Mouse (Mus musculus) forebrain, embryonic 16.5 days (tissue): ENCODE data around the gene Gm37240. TPM values are rescaled to one million over a fixed set of nuclear protein-coding genes. Genes with fewer than 3 reads are reported as not detected.

ENCODE experiments used
- ATAC-seq: fragments of 200-750 bp; cut with Nextera tagmentation; 2 replicates; pipeline ENCODE4 v1.8.0; 2017; ENCODE audit warnings: mild to moderate bottlenecking, moderate library complexity
- H3K27ac ChIP-seq: fragments of 300-500 bp; sonication (generic); 2 replicates; pipeline ENCODE4 v1.5.1; 2014; ENCODE audit warnings: low read length, control low read depth
- H3K27me3 ChIP-seq: fragments of 300-500 bp; sonication (generic); replicated peaks from 2 replicates; pipeline ENCODE4 v1.6.1; 2014; ENCODE audit warnings: low read length; ENCODE audit not compliant: control insufficient read depth, insufficient read depth
- H3K36me3 ChIP-seq: fragments of 300-500 bp; sonication (generic); 2 replicates; pipeline ENCODE4 v1.6.1; 2014; ENCODE audit not compliant: control insufficient read depth, insufficient read depth
- H3K4me1 ChIP-seq: fragments of 300-500 bp; sonication (generic); replicated peaks from 2 replicates; pipeline ENCODE4 v1.6.1; 2014; ENCODE audit warnings: low read length; ENCODE audit not compliant: control insufficient read depth, insufficient read depth
- H3K4me2 ChIP-seq: fragments of 300-500 bp; sonication (generic); 2 replicates; pipeline ENCODE4 v1.6.1; 2014; ENCODE audit warnings: mild to moderate bottlenecking, low read length, control low read depth
- H3K4me3 ChIP-seq: fragments of 300-500 bp; sonication (generic); replicated peaks from 2 replicates; pipeline ENCODE4 v1.5.1; 2014; ENCODE audit warnings: mild to moderate bottlenecking, low read length, control low read depth
- H3K9ac ChIP-seq: fragments of 300-500 bp; sonication (generic); replicated peaks from 2 replicates; pipeline ENCODE4 v1.6.1; 2014; ENCODE audit warnings: low read depth, low read length, control low read depth
- H3K9me3 ChIP-seq: fragments of 300-500 bp; sonication (generic); 2 replicates; pipeline ENCODE4 v1.6.1; 2016; ENCODE audit warnings: low read length; ENCODE audit not compliant: control insufficient read depth
- WGBS: fragments of 180-500 bp; shearing (Covaris S2); extraction: QIAGEN DNeasy Blood & Tissue Kit; methylation state at CpG from one replicate; pipeline ENCODE4 v1.1.7; 2014; 5-methylcytosine and 5-hydroxymethylcytosine counted together
- polyA plus RNA-seq: library from polyadenylated mRNA; unstranded; fragments of >200 nt; fragmentation: Nextera tagmentation; extraction: Ambion mirVana; gene quantifications from 2 replicates; pipeline ENCODE4 v1.2.1, GENCODE M21; 2015

Gm37240 gene
- polyA plus RNA-seq, 1 experiment from 2014 or later: 1.6 TPM

DNA sequence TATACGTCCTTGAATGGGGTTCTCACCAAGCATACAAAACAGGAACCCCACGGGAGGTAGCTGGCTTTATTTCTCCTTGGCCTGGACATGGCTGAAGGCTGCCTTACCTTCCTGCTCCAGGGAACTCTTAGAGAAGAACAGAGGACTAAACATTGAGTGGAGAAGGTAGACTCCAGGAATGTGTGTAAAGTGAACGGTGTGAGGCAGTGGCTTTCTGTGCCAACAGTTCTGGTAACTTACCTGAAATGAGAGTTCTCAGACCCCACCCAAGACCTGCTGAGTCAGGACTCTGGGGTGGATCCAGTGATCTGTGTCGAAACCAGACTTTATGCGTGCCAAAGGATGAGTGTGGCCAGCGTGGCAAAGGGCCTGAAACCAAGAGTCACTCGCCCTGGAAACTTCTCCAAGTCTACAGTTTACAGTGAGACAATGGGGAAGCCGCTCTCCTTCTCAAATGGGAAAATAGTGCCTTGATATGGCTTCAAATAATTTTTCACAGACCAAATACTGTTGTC, 1240.9 kb downstream of the Gm37240 start:
- Histone ChIP-seq H3K9ac (no peak overlapping the region), H3K4me1 (no peaks in the 10 kb centered on the region; the same call in 1 of the 2 replicates), H3K36me3 (no peaks in the 10 kb centered on the region), H3K9me3 (no peaks in the 10 kb centered on the region), H3K4me2 (no peak overlapping the region), H3K4me3 (no peak overlapping the region), H3K27ac (no peak overlapping the region), H3K27me3 (no peaks in the 10 kb centered on the region)
- WGBS: 78% methylated on average over 8 of the region's 8 CpGs
- no peak for ATAC-seq

GRCm38 (mm10) chr3:84646007-84646290, 1241.4 kb downstream of the Gm37240 start:
- no peak overlapping the region for H3K9ac ChIP-seq
- H3K4me3 ChIP-seq: no peak overlapping the region
- no peak overlapping the region for H3K27ac ChIP-seq
- no peaks in the 10 kb centered on the region for H3K9me3 ChIP-seq
- 90% methylated on average over 3 of the region's 3 CpGs for WGBS
- H3K4me1 ChIP-seq: no peaks in the 10 kb centered on the region; the same call in 1 of the 2 replicates
- no peaks in the 10 kb centered on the region for H3K36me3 ChIP-seq
- ATAC-seq: no peak
- H3K4me2 ChIP-seq: no peak overlapping the region
- no peaks in the 10 kb centered on the region for H3K27me3 ChIP-seq

DNA sequence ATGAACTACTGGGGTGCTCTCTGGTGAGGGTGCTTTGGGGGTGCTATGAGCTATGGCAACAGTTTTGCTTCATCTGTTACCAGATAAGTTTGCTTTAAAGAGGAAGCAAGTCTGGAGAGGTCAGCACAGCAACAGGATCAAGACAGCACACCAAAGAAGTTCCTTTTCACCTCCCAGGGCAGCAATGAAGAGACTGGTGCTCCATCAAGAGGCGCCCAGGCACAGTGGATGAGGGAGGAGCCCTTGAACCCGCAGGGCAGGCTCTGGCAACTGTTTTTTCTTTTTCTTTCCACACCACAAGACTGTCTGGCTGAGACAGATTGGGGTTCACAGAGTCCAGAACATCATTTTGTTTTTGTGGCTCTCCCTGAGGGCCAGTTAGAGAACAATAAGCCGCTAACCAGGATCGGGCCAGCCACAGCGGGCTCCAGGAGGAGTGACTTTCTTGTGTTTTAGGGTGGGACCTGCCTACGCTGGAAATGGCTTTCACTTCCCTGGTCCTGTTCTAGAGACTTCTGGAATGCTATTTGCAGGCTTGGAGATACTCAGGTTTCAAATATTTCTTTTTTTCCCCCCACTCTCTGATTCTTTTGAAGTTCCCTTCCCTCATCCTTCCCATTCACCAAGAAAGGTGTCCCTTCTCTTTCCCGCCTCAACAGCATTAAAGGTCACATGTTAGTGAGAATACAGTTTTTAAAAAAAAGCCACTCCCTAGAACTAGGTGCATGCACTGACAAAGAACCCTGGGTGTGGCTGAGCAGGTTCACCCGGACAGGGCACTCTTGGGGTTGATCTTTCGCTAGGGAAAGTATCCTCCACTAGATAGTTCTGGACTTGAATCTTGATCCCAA, 1241.9 kb downstream of the Gm37240 start:
- H3K27me3 ChIP-seq: no peaks in the 10 kb centered on the region
- H3K27ac ChIP-seq: no peak overlapping the region
- H3K4me2 ChIP-seq: no peak overlapping the region
- WGBS: 85% methylated on average over 9 of the region's 9 CpGs
- H3K9me3 ChIP-seq: no peaks in the 10 kb centered on the region
- ATAC-seq: no peak
- no peak overlapping the region for H3K9ac ChIP-seq
- H3K4me3 ChIP-seq: no peak overlapping the region
- no peaks in the 10 kb centered on the region; the same call in 1 of the 2 replicates for H3K4me1 ChIP-seq
- no peaks in the 10 kb centered on the region for H3K36me3 ChIP-seq

DNA sequence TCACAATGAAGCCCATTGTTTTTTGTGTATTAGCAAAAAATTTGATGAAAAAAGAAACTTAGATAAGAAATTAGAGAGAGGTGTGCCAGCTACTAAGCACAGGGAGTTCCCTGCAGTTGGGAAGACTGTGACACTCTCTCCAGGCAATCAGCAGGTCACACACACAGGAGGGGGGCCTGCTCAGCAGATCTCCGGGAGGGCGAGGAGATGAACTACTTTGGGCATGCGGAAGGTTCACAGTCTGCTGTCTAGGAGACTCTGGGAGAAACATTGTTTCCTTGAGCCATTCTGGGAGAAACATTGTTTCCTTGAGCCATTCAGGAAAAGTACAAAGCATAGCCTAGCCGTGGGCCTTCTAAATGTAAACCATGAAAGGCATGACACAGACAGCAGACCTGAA, 1244.4 kb downstream of the Gm37240 start:
- Histone ChIP-seq H3K9me3 (no peaks in the 10 kb centered on the region), H3K4me1 (no peaks in the 10 kb centered on the region; the same call in 1 of the 2 replicates), H3K4me3 (no peak overlapping the region), H3K36me3 (no peaks in the 10 kb centered on the region), H3K9ac (no peak overlapping the region), H3K4me2 (no peak overlapping the region), H3K27me3 (no peaks in the 10 kb centered on the region), H3K27ac (no peak overlapping the region)
- 54% methylated on average over 4 of the region's 4 CpGs for WGBS
- ATAC-seq: no peak

DNA sequence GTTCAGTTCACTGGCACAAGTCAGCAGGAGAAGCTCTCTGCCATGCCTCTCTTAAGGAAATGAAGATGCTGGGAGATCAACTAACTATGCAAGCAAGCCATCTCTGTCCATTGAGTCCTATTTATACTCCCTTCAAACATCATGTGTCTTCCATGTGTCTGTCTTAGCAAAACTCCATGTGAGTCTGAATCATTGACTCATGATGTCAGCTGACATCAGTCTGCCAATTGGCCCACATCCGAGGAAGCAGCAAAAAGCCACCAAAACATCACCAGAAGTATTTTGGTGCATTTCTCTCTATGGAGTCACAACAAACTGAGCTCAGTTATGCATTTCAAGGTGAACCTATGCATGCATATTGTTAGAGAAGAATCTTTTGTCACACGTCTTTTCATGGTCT, 1245.9 kb downstream of the Gm37240 start:
- no peaks in the 10 kb centered on the region for H3K9me3 ChIP-seq
- no peak for ATAC-seq
- H3K27me3 ChIP-seq: no peaks in the 10 kb centered on the region
- no peaks in the 10 kb centered on the region for H3K4me1 ChIP-seq
- no peak overlapping the region for H3K4me2 ChIP-seq
- H3K27ac ChIP-seq: no peak overlapping the region
- 85% methylated on average over 2 of the region's 2 CpGs for WGBS
- no peak overlapping the region for H3K4me3 ChIP-seq
- H3K36me3 ChIP-seq: no peaks in the 10 kb centered on the region
- H3K9ac ChIP-seq: no peak overlapping the region

DNA sequence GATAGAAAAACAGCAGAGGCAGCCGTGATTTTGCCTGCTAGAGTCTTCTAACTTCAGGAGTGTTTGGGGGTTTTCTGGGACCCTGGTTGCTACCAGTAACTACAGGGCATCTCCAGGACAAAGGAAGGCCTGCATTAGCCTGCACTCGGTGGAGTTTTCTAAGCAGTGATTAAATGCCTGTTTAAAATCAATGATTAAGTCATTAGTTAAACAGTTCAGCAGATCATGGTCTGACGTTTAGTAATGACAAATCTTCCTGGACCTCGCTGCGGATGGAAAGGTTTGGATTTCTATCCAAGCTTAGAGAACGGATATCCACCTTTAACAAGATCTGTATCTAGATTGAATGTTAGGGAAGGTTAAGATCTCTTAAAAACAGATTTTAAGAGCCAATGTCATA, 1246.8 kb downstream of the Gm37240 start:
- 50% methylated on average over 6 of the region's 6 CpGs for WGBS
- H3K27ac ChIP-seq: no peak overlapping the region
- no peak overlapping the region for H3K4me3 ChIP-seq
- ATAC-seq: no peak
- no peak overlapping the region for H3K4me2 ChIP-seq
- no peaks in the 10 kb centered on the region for H3K27me3 ChIP-seq
- H3K9me3 ChIP-seq: no peaks in the 10 kb centered on the region
- H3K36me3 ChIP-seq: no peaks in the 10 kb centered on the region
- H3K4me1 ChIP-seq: no peaks in the 10 kb centered on the region
- H3K9ac ChIP-seq: no peak overlapping the region

GRCm38 (mm10) chr3:84639767-84640500, 1247.4 kb downstream of the Gm37240 start:
- no peaks in the 10 kb centered on the region for H3K4me1 ChIP-seq
- no peak overlapping the region for H3K4me2 ChIP-seq
- no peaks in the 10 kb centered on the region for H3K9me3 ChIP-seq
- 45% methylated on average over 11 of the region's 11 CpGs for WGBS
- H3K27ac ChIP-seq: no peak overlapping the region
- no peak overlapping the region for H3K9ac ChIP-seq
- H3K27me3 ChIP-seq: no peaks in the 10 kb centered on the region
- no peak overlapping the region for H3K4me3 ChIP-seq
- no peak for ATAC-seq
- H3K36me3 ChIP-seq: no peaks in the 10 kb centered on the region

DNA sequence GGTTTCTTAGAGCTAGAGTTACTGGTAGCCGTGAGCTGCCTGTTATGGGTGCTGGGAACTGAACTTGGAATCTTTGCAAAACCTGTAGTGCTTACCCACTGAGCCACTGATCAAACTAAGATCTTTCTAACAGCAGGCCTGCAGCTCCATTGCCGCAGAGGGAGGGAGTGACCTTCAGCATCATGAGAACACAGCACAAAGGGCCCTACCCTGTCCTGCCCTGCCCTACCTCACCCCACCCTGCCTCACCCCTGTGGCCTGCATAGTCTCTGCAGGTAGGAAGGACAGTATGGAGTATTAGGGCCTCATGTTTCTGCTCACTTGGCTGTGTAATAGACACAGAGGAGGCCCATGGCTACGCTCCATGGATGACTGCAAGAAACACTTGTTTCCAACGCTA, 1248.5 kb downstream of the Gm37240 start:
- H3K4me2 ChIP-seq: no peak overlapping the region
- no peaks in the 10 kb centered on the region for H3K4me1 ChIP-seq
- no peaks in the 10 kb centered on the region for H3K27me3 ChIP-seq
- no peak for ATAC-seq
- H3K9me3 ChIP-seq: no peaks in the 10 kb centered on the region
- no peak overlapping the region for H3K4me3 ChIP-seq
- 82% methylated on average over 4 of the region's 4 CpGs for WGBS
- H3K9ac ChIP-seq: no peak overlapping the region
- no peaks in the 10 kb centered on the region for H3K36me3 ChIP-seq
- H3K27ac ChIP-seq: no peak overlapping the region

DNA sequence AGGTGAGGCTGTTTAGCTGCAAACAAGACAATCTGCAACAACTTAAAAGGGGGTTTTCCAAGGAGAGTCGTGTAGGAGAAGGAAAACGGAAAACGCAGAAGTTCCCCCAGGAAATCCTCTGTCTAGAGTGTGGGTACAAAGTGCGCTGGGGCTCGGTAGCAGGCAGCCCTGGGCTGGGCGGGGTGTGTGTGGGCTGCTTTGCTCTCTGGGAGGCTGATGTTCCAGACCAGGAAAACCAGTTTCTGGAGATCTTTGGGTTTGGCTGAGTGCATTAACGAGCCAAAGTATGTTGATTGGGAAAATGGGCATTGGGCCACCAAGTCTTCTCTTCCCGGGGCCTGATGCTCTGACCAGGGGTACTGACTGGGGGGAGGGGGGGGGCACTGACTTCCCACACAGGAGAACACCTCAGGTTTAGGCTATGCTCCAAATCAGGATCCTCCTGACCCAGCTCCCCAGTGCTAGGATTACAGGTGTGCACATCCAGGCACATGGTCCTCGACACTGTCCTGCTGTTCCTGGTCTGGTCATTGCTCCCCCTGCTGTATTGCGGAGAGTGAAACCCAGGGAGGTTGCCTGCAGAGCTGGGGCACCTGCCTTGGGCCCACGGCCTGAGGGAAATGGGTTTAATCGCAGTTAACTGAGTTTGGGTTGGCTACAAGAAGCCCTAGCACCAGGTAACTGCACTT, 1249.3 kb downstream of the Gm37240 start:
- no peaks in the 10 kb centered on the region for H3K4me1 ChIP-seq
- no peaks in the 10 kb centered on the region for H3K9me3 ChIP-seq
- no peak overlapping the region for H3K27ac ChIP-seq
- no peak overlapping the region for H3K4me2 ChIP-seq
- no peak overlapping the region for H3K4me3 ChIP-seq
- no peak overlapping the region for H3K9ac ChIP-seq
- H3K27me3 ChIP-seq: no peaks in the 10 kb centered on the region
- 67% methylated on average over 12 of the region's 12 CpGs for WGBS
- no peaks in the 10 kb centered on the region for H3K36me3 ChIP-seq
- ATAC-seq: no peak
